Mouse (Mus musculus) small intestine, adult 2 months (tissue): Measurements from ENCODE around the gene Lipc.

Source experiments
- CTCF ChIP-seq: fragments of 200-500 bp; IDR thresholded peaks from 2 replicates; pipeline ENCODE4 v1.5.1; 2012; ENCODE audit warnings: low read depth, mild to moderate bottlenecking, control low read depth, inconsistent platforms, low read length, moderate library complexity, mixed read lengths; ENCODE audit not compliant: insufficient replicate concordance, insufficient read length; ENCODE audit errors: extremely low read depth
- POLR2A ChIP-seq: fragments of 200-500 bp; IDR thresholded peaks from 2 replicates; pipeline ENCODE4 v1.6.1; 2012; ENCODE audit warnings: low read depth, mild to moderate bottlenecking, control low read depth, inconsistent platforms, low read length, moderate library complexity

DNA sequence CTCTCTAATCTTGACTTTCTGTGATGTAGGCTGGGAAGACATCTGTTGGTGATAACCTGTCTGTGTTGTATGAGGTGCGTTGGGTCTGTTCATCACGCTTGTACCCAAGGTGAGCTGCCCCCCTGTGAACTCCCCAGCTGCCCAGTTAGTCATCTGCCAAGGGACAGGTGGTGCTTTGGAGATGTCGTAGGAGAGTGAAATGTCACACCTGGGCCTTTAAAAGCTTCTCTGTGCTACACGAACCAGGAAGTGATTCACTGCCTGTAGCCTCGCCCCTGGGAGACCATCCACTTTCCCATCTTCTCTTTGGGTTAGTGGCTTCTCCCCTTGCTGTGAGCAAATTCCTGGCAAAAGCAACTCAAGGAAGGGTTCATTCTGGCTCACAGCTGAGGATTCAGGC is 6.4 kb upstream of the Lipc start:
- TF ChIP-seq CTCF (no peak), POLR2A (no peak)
